Mouse (Mus musculus) liver, postnatal 0 days (tissue): ENCODE measurements around the gene Hacd2. TPM values are rescaled to one million over a fixed set of nuclear protein-coding genes. Genes with fewer than 3 reads are reported as not detected.

Experiments used
- ATAC-seq: fragments of 200-750 bp; cut with Nextera tagmentation; 2 replicates; pipeline ENCODE4 v1.8.0; 2017; ENCODE audit warnings: mild to moderate bottlenecking, moderate library complexity
- DNase-seq: peaks from one replicate; pipeline ENCODE4 v3.0.0-alpha.2; 2016
- H3K27ac ChIP-seq: fragments of 300-500 bp; sonication (generic); 2 replicates; pipeline ENCODE4 v1.5.1; 2014; ENCODE audit warnings: antibody characterized with exemption, moderate library complexity, mild to moderate bottlenecking, low read depth
- H3K27me3 ChIP-seq: fragments of 300-500 bp; sonication (generic); 2 replicates; pipeline ENCODE4 v1.6.1; 2014; ENCODE audit warnings: low read length, control low read depth, mixed read lengths; ENCODE audit not compliant: insufficient read depth
- H3K36me3 ChIP-seq: fragments of 300-500 bp; sonication (generic); replicated peaks from 2 replicates; pipeline ENCODE4 v1.6.1; 2014; ENCODE audit warnings: mild to moderate bottlenecking, control low read depth, low read length, moderate library complexity, mixed read lengths; ENCODE audit not compliant: insufficient read depth
- H3K4me1 ChIP-seq: fragments of 300-500 bp; sonication (generic); 2 replicates; pipeline ENCODE4 v1.6.1; 2014; ENCODE audit warnings: antibody characterized with exemption, mild to moderate bottlenecking, control low read depth; ENCODE audit not compliant: insufficient read depth
- H3K4me2 ChIP-seq: fragments of 300-500 bp; sonication (generic); 2 replicates; pipeline ENCODE4 v1.6.1; 2014; ENCODE audit warnings: low read depth, mild to moderate bottlenecking, low read length, moderate library complexity, mixed read lengths
- H3K4me3 ChIP-seq: fragments of 300-500 bp; sonication (generic); 2 replicates; pipeline ENCODE4 v1.5.1; 2014; ENCODE audit warnings: low read depth, low read length
- H3K9ac ChIP-seq: fragments of 300-500 bp; sonication (generic); replicated peaks from 2 replicates; pipeline ENCODE4 v1.6.1; 2014; ENCODE audit warnings: mild to moderate bottlenecking, moderate library complexity
- H3K9me3 ChIP-seq: fragments of 300-500 bp; sonication (generic); 2 replicates; pipeline ENCODE4 v1.6.1; 2016; ENCODE audit warnings: mild to moderate bottlenecking, control low read depth, low read length, mixed read lengths
- CTCF ChIP-seq: sonication (generic); IDR thresholded peaks from 2 replicates; pipeline ENCODE4 v1.5.1; 2016; ENCODE audit warnings: antibody characterized with exemption, low read depth
- EP300 ChIP-seq: IDR thresholded peaks from 2 replicates; pipeline ENCODE4 v1.6.1; 2016; ENCODE audit warnings: antibody characterized with exemption, low read depth, mild to moderate bottlenecking
- WGBS: fragments of 180-500 bp; shearing (Covaris S2); extraction: QIAGEN DNeasy Blood & Tissue Kit; methylation state at CpG from one replicate; pipeline ENCODE4 v1.1.7; 2014; ENCODE audit not compliant: insufficient replicate concordance; 5-methylcytosine and 5-hydroxymethylcytosine counted together
- polyA plus RNA-seq: library from polyadenylated mRNA; unstranded; fragments of >200 nt; fragmentation: Nextera tagmentation; extraction: Ambion mirVana; gene quantifications from 2 replicates; pipeline ENCODE4 v1.2.1, GENCODE M21; 2015

Hacd2 gene
- polyA plus RNA-seq, 1 experiment from 2014 or later: 154 TPM

DNA sequence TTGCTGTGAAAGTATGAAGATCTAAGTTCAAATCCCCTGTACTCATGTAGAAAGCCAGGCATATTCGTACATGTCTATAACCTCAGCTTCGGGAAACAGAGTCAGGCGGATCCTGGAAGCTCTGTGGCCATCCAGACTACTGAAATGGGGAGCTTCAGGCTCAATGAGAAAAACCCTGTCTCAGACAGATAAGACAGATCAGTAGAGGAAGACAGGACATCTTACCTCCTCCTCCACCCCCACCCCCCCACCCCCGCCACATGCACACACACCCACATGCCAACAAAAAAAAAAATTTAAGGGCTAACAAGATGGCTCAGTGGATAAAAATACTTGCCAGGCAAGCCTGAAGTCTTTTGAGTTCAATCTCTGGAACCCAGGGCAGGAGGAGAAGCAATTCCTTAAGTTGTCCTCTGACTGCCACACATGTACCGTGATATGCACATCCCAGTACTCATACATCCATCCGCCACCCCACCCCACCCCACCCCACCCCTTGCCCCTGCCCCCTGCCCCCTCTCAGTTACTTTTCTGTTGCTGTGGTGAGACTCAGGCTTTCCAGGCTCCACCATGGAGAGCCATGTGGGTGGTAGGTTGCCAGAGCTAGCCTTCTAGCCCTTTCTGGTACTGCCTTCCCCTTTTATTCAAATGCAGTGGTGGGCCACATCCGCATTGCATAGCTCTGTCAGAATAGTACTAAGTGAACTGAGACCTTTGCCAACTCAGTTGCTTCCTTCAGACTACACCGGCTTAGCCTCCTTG lies 32.4 kb downstream of the Hacd2 start:
- peaks cover 9% of the 10 kb centered on the region for H3K36me3 ChIP-seq
- peak overlapping the region; percentile 29; the same call in 1 of the 2 replicates for H3K4me2 ChIP-seq
- TF ChIP-seq EP300 (no peak), CTCF (no peak)
- no peak overlapping the region for H3K9ac ChIP-seq
- H3K4me1 ChIP-seq: peaks cover 31% of the 10 kb centered on the region
- H3K27ac ChIP-seq: peak overlapping the region; percentile 76
- H3K9me3 ChIP-seq: no peaks in the 10 kb centered on the region
- H3K27me3 ChIP-seq: no peaks in the 10 kb centered on the region
- 59% methylated on average over 8 of the region's 8 CpGs for WGBS
- peak; percentile 54 for ATAC-seq
- DNase-seq: no peak
- no peak overlapping the region for H3K4me3 ChIP-seq

DNA sequence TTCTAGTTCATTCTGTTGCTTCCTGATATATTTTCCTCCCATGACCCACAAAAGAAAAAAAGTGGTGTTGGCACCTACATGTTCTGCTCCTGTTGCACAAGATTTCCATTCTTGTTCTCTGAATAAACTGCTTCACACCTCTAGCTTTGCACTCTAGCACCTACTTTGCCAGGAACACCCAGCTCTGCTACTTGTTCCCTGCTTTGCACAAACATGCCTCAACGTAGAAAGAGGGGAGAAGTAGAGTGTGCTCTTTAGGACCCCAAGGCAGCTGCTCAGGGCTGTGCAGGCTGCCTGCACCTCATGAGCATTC lies 32.9 kb downstream of the Hacd2 start:
- 29% methylated on average over 1 of the region's 1 CpGs for WGBS
- Histone ChIP-seq H3K4me2 (no peak overlapping the region), H3K9ac (no peak overlapping the region), H3K36me3 (peaks cover 7% of the 10 kb centered on the region), H3K4me3 (no peak overlapping the region), H3K9me3 (no peaks in the 10 kb centered on the region), H3K4me1 (peaks cover 31% of the 10 kb centered on the region), H3K27me3 (no peaks in the 10 kb centered on the region), H3K27ac (peak overlapping the region; percentile 76)
- ATAC-seq: no peak
- TF ChIP-seq EP300 (no peak), CTCF (no peak)
- DNase-seq: no peak

DNA sequence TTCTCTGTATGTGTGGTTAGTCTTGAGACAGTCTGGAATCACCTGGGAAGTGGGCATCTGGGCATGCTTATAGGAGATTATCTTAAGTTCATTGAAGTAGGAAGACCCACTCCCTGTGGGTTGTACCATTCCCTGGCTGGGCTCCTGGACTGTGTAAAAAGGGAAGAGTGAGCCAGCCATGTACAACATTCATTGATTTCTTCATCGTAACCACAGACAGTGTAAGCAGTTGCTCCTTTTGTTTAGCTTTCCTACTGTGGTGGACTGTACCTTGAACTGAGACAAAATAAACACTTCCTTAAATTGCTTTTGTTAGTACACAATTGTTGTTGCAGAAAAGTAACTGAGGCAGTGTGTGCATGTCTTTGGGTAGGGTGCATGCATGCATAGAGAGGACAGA lies 33.6 kb downstream of the Hacd2 start:
- H3K9me3 ChIP-seq: no peaks in the 10 kb centered on the region
- H3K27me3 ChIP-seq: no peaks in the 10 kb centered on the region
- no peak overlapping the region for H3K9ac ChIP-seq
- H3K4me3 ChIP-seq: no peak overlapping the region
- peak overlapping the region; percentile 10; the same call in 1 of the 2 replicates for H3K4me2 ChIP-seq
- ATAC-seq (peak; percentile 80), DNase-seq (no peak)
- WGBS: 57% methylated on average over 1 of the region's 1 CpGs
- H3K36me3 ChIP-seq: peaks cover 6% of the 10 kb centered on the region
- peaks cover 26% of the 10 kb centered on the region for H3K4me1 ChIP-seq
- no peak for TF ChIP-seq CTCF
- TF ChIP-seq EP300: no peak
- peak overlapping the region; percentile 76 for H3K27ac ChIP-seq

DNA sequence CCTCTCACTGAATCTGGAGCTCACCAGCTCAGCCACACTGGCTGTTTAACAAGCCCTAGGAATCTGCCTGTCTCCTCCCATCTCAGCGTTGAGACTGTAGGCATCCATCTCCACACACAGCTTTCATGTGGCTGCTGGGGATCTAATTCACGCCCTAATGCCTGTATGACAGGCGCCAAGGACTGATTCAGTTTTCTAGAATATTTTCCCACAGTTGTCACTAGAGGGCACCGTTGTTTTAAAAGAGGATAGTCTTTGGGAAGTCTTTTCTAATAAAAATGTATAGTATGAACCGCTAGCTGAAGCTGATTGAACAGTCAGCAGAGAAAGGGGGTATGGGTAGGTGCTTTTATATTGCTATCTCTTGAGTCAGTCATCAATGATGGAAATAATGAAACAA lies 34.1 kb downstream of the Hacd2 start:
- no peaks in the 10 kb centered on the region for H3K27me3 ChIP-seq
- DNase-seq (no peak), ATAC-seq (peak; percentile 62)
- TF ChIP-seq EP300: no peak
- TF ChIP-seq CTCF: peak; percentile 61
- H3K4me3 ChIP-seq: no peak overlapping the region
- peaks cover 22% of the 10 kb centered on the region for H3K4me1 ChIP-seq
- peak overlapping the region; percentile 10; the same call in 1 of the 2 replicates for H3K4me2 ChIP-seq
- H3K27ac ChIP-seq: peak overlapping the region; percentile 17; the same call in 1 of the 2 replicates
- H3K9me3 ChIP-seq: no peaks in the 10 kb centered on the region
- 26% methylated on average over 5 of the region's 5 CpGs for WGBS
- no peak overlapping the region for H3K9ac ChIP-seq
- H3K36me3 ChIP-seq: peaks cover 6% of the 10 kb centered on the region

DNA sequence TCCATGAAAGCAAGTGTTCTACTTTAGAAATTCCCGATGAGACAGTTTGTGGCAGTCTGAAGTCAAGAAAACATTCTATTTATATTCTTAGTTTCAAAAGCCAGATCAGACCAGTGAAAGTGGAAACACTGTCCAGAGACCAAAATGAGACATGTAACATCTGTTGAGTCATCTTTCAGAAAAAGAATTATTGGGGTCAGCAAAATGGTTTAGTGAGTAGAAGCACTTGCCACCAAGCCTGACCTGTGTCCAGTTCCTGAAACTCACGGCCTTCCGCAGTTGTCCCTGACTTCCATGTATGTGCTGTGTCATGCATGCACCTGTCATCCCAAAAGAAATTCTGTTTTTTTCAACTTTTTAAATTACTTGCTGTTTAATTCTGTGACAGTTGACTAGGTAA lies 34.6 kb downstream of the Hacd2 start:
- TF ChIP-seq CTCF (no peak), EP300 (no peak)
- Histone ChIP-seq H3K36me3 (peaks cover 6% of the 10 kb centered on the region), H3K9me3 (no peaks in the 10 kb centered on the region), H3K4me2 (no peak overlapping the region), H3K4me3 (no peak overlapping the region), H3K27me3 (no peaks in the 10 kb centered on the region), H3K4me1 (peaks cover 22% of the 10 kb centered on the region), H3K9ac (no peak overlapping the region; the same call in 1 of the 2 replicates), H3K27ac (no peak overlapping the region)
- DNase-seq: no peak
- 77% methylated on average over 3 of the region's 3 CpGs for WGBS
- ATAC-seq: no peak

- Histone ChIP-seq H3K4me2 (no peak overlapping the region), H3K27ac (no peak overlapping the region), H3K4me1 (peaks cover 6% of the 10 kb centered on the region), H3K36me3 (peaks cover 14% of the 10 kb centered on the region), H3K4me3 (no peak overlapping the region), H3K9ac (no peak overlapping the region), H3K27me3 (no peaks in the 10 kb centered on the region), H3K9me3 (no peaks in the 10 kb centered on the region)
- no peak for DNase-seq
- no peak for ATAC-seq
- no peak for TF ChIP-seq EP300
- peak; percentile 59 for TF ChIP-seq CTCF
- 56% methylated on average over 2 of the region's 2 CpGs for WGBS
Observed at GRCm38 (mm10) chr16:35061017-35061416, 38.8 kb downstream of the Hacd2 start.
